Comparison of ENCODE assay signal across 24 mouse cellular contexts in genomic region chr2:58978095-58978494, GRCm38 (mm10).
DNase-seq lines count a peak whose midpoint lies in the region; ATAC-seq and TF ChIP-seq lines count a peak whose summit lies in the region.
"Had no signal": no experiment of that assay in that cellular context is flagged by ENCODE, and none has a peak within 500 bp of the region (broad histone marks: within the 10 kb centered on the region; RNA-seq: fewer than 3 reads in every experiment).

No protein-coding gene starts in this region.

- no peak for TF ChIP-seq POLR2A in bone marrow macrophage, adult 2 months (IDR thresholded peaks at IDR 0.05; ENCODE audit: borderline replicate concordance, low read depth, low read length)

- peaks cover 15% of the 10 kb centered on the region for H3K4me1 ChIP-seq in bone marrow macrophage, adult 2 months (ENCODE audit: control insufficient read depth, insufficient read depth, low read length)
- H3K4me1 ChIP-seq: embryonic facial prominence, embryonic 13.5 days; embryonic facial prominence, embryonic 15.5 days; forebrain, embryonic 12.5 days had no signal

- no peak overlapping the region for H3K4me3 ChIP-seq in bone marrow macrophage, adult 2 months (ENCODE audit: insufficient read depth, low read length)
- no peak overlapping the region for H3K4me3 ChIP-seq in left cerebral cortex, adult 2 months
- H3K4me3 ChIP-seq: embryonic facial prominence, embryonic 13.5 days; embryonic facial prominence, embryonic 15.5 days; erythroblast, embryonic 14.5 days; forebrain, embryonic 10.5 days; forebrain, embryonic 12.5 days had no signal

- intact Hi-C loops in left cerebral cortex, adult 2 months (cut with DNase I): no loop called here

- peak overlapping the region; percentile 93 for H3K27ac ChIP-seq in bone marrow macrophage, adult 2 months (ENCODE audit: insufficient read depth, low read depth, low read length)
- no peak overlapping the region for H3K27ac ChIP-seq in left cerebral cortex, adult 2 months
- H3K27ac ChIP-seq: embryonic facial prominence, embryonic 13.5 days; embryonic facial prominence, embryonic 15.5 days; forebrain, embryonic 10.5 days; forebrain, embryonic 12.5 days had no signal

- no peak for TF ChIP-seq CTCF in bone marrow macrophage, adult 2 months (IDR thresholded peaks at IDR 0.05; ENCODE audit: low read depth, low read length)
- no peak for TF ChIP-seq CTCF in left cerebral cortex, adult 2 months (IDR thresholded peaks at IDR 0.05)

- no peak for DNase-seq in kidney, postnatal 36 days
- no peak for DNase-seq in urinary bladder, adult 2 months (ENCODE audit: low spot score)
- DNase-seq in testis, postnatal 14 days (ENCODE audit: low spot score): no peak
- DNase-seq in left cerebral cortex, adult 2 months (ENCODE audit: extremely low spot score in 1 of 2, low spot score in 2 of 2): no peak
- DNase-seq: adrenal gland, adult 2 months; adrenal gland, postnatal 10 days; adrenal gland, postnatal 25 days; cerebellum, adult 11-12 months; cerebellum, adult 2 months; cerebellum, adult 9-10 months; cerebellum, postnatal 10 days; cerebellum, postnatal 25 days; embryo, embryonic 11 days had no signal

- ATAC-seq in common myeloid progenitor, adult 5-6 weeks (replicated peaks; ENCODE audit: low read depth, poor library complexity, severe bottlenecking): peak; percentile 80
- peak; percentile 29 to 42; a peak in 3 of 4 replicates for ATAC-seq in hematopoietic stem cell, adult 5-6 weeks (replicated peaks in 1 of 2; ENCODE audit: insufficient read depth in 1 of 2, low FRiP score in 2 of 2, low TSS enrichment in 1 of 2, low read depth in 1 of 2, poor library complexity in 2 of 2, severe bottlenecking in 2 of 2)
- peak; percentile 89 for ATAC-seq in megakaryocyte progenitor cell, adult 5-6 weeks (replicated peaks; ENCODE audit: poor library complexity)
- ATAC-seq: forebrain, embryonic 14.5 days; forebrain, embryonic 16.5 days had no signal

Comparison
In these comparisons a context has a peak if more than half of its experiments do, and no peak if none do; other contexts are left out.
1. ATAC-seq: peak in every context shown above with its lines; median percentile 89 in megakaryocyte progenitor cell, adult 5-6 weeks; 80 in common myeloid progenitor, adult 5-6 weeks; 36 in hematopoietic stem cell, adult 5-6 weeks.